Mouse (Mus musculus): ENCODE measurements around the gene March1. TPM values are rescaled to one million over a fixed set of nuclear protein-coding genes. Genes with fewer than 3 reads are reported as not detected.
"Not testable (repeated sequence)": the region's sequence is repeated elsewhere in the genome, so short reads cannot be mapped to it uniquely, and the experiment has no call there.

March1 gene
- polyA plus RNA-seq, 1 experiment from 2014 or later = 0.77 TPM

- H3K9ac ChIP-seq = no peak overlapping the region
- H3K4me3 ChIP-seq (replicated peaks) = no peak overlapping the region
- ATAC-seq (ENCODE audit: insufficient number of reproducible peaks, low FRiP score, low TSS enrichment, low read depth) = no peak
- no peaks in the 10 kb centered on the region for H3K9me3 ChIP-seq (replicated peaks)
- H3K4me1 ChIP-seq = no peaks in the 10 kb centered on the region
- no peaks in the 10 kb centered on the region for H3K36me3 ChIP-seq
- no peak overlapping the region for H3K27ac ChIP-seq (replicated peaks)
- no peak overlapping the region for H3K4me2 ChIP-seq (replicated peaks)
- H3K27me3 ChIP-seq = no peaks in the 10 kb centered on the region
These were observed 775.2 kb downstream of the March1 start for GRCm38 (mm10) chr8:66392900-66393299.

- ATAC-seq (ENCODE audit: insufficient number of reproducible peaks, low FRiP score, low TSS enrichment, low read depth) = no peak
- no peak overlapping the region for H3K4me2 ChIP-seq (replicated peaks)
- H3K27me3 ChIP-seq = no peaks in the 10 kb centered on the region
- no peak overlapping the region for H3K4me3 ChIP-seq (replicated peaks)
- H3K36me3 ChIP-seq = no peaks in the 10 kb centered on the region
- H3K9me3 ChIP-seq (replicated peaks) = no peaks in the 10 kb centered on the region
- no peak overlapping the region for H3K9ac ChIP-seq
- WGBS = 73% methylated on average over 3 of the region's 3 CpGs
- H3K27ac ChIP-seq (replicated peaks) = no peak overlapping the region
- H3K4me1 ChIP-seq = no peaks in the 10 kb centered on the region
These were observed 776.4 kb downstream of the March1 start for GRCm38 (mm10) chr8:66394148-66394547.

GRCm38 (mm10) chr8:66397811-66398210 is 780.1 kb downstream of the March1 start:
- Histone ChIP-seq H3K4me2 (replicated peaks) (no peak overlapping the region), H3K4me3 (replicated peaks) (no peak overlapping the region), H3K27ac (replicated peaks) (no peak overlapping the region), H3K27me3 (no peaks in the 10 kb centered on the region), H3K9ac (no peak overlapping the region), H3K9me3 (replicated peaks) (no peaks in the 10 kb centered on the region), H3K36me3 (no peaks in the 10 kb centered on the region), H3K4me1 (no peaks in the 10 kb centered on the region)
- ATAC-seq (ENCODE audit: insufficient number of reproducible peaks, low FRiP score, low TSS enrichment, low read depth) = no peak

GRCm38 (mm10) chr8:66400050-66400449 is 782.4 kb downstream of the March1 start:
- Histone ChIP-seq H3K4me1 (no peaks in the 10 kb centered on the region), H3K4me3 (replicated peaks) (no peak overlapping the region), H3K9ac (no peak overlapping the region), H3K27ac (replicated peaks) (no peak overlapping the region), H3K27me3 (no peaks in the 10 kb centered on the region), H3K9me3 (replicated peaks) (no peaks in the 10 kb centered on the region), H3K36me3 (no peaks in the 10 kb centered on the region), H3K4me2 (replicated peaks) (no peak overlapping the region)
- WGBS = 76% methylated on average over 1 of the region's 1 CpGs
- no peak for ATAC-seq (ENCODE audit: insufficient number of reproducible peaks, low FRiP score, low TSS enrichment, low read depth)

GRCm38 (mm10) chr8:66404711-66405414 is 787.2 kb downstream of the March1 start:
- no peak for ATAC-seq (ENCODE audit: insufficient number of reproducible peaks, low FRiP score, low TSS enrichment, low read depth)
- H3K9ac ChIP-seq = no peak overlapping the region
- H3K4me1 ChIP-seq = no peaks in the 10 kb centered on the region
- H3K4me3 ChIP-seq (replicated peaks) = no peak overlapping the region
- H3K27me3 ChIP-seq = no peaks in the 10 kb centered on the region
- H3K4me2 ChIP-seq (replicated peaks) = no peak overlapping the region
- no peaks in the 10 kb centered on the region for H3K36me3 ChIP-seq
- no peak overlapping the region for H3K27ac ChIP-seq (replicated peaks)
- 70% methylated on average over 2 of the region's 2 CpGs for WGBS
- H3K9me3 ChIP-seq (replicated peaks) = no peaks in the 10 kb centered on the region

- ATAC-seq (ENCODE audit: insufficient number of reproducible peaks, low FRiP score, low TSS enrichment, low read depth); H3K9me3 ChIP-seq (replicated peaks); H3K36me3 ChIP-seq; H3K4me3 ChIP-seq (replicated peaks); H3K27me3 ChIP-seq; H3K4me2 ChIP-seq (replicated peaks); H3K9ac ChIP-seq; H3K27ac ChIP-seq (replicated peaks); H3K4me1 ChIP-seq: not testable (repeated sequence)
- WGBS = 67% methylated on average over 4 of the region's 4 CpGs
These were observed 788.1 kb downstream of the March1 start for GRCm38 (mm10) chr8:66405796-66406195.

GRCm38 (mm10) chr8:66406596-66407361 is 789.1 kb downstream of the March1 start:
- 78% methylated on average over 6 of the region's 6 CpGs for WGBS

GRCm38 (mm10) chr8:66410080-66410615 is 792.4 kb downstream of the March1 start:
- no peak for ATAC-seq (ENCODE audit: insufficient number of reproducible peaks, low FRiP score, low TSS enrichment, low read depth)
- Histone ChIP-seq H3K4me1 (no peaks in the 10 kb centered on the region), H3K4me3 (replicated peaks) (no peak overlapping the region), H3K4me2 (replicated peaks) (no peak overlapping the region), H3K27me3 (no peaks in the 10 kb centered on the region), H3K9ac (no peak overlapping the region), H3K36me3 (no peaks in the 10 kb centered on the region), H3K27ac (replicated peaks) (no peak overlapping the region), H3K9me3 (replicated peaks) (no peaks in the 10 kb centered on the region)
- WGBS = 76% methylated on average over 9 of the region's 9 CpGs

More at GRCm38 (mm10) chr8:66406596-66407361, 789.1 kb downstream of the March1 start:
- no peaks in the 10 kb centered on the region for H3K4me1 ChIP-seq
- no peak overlapping the region for H3K9ac ChIP-seq
- H3K9me3 ChIP-seq (replicated peaks) = no peaks in the 10 kb centered on the region
- no peaks in the 10 kb centered on the region for H3K27me3 ChIP-seq
- no peak overlapping the region for H3K4me2 ChIP-seq (replicated peaks)
- H3K27ac ChIP-seq (replicated peaks) = no peak overlapping the region
- H3K36me3 ChIP-seq = no peaks in the 10 kb centered on the region
- H3K4me3 ChIP-seq (replicated peaks) = no peak overlapping the region
- ATAC-seq (ENCODE audit: insufficient number of reproducible peaks, low FRiP score, low TSS enrichment, low read depth) = no peak

GRCm38 (mm10) chr8:66413101-66413500 is 795.4 kb downstream of the March1 start:
- H3K27ac ChIP-seq (replicated peaks) = no peak overlapping the region
- H3K9ac ChIP-seq = no peak overlapping the region
- H3K4me3 ChIP-seq (replicated peaks) = no peak overlapping the region
- H3K9me3 ChIP-seq (replicated peaks) = no peaks in the 10 kb centered on the region
- H3K4me2 ChIP-seq (replicated peaks) = no peak overlapping the region
- 54% methylated on average over 2 of the region's 2 CpGs for WGBS
- H3K27me3 ChIP-seq = no peaks in the 10 kb centered on the region
- H3K36me3 ChIP-seq = no peaks in the 10 kb centered on the region
- no peaks in the 10 kb centered on the region for H3K4me1 ChIP-seq
- no peak for ATAC-seq (ENCODE audit: insufficient number of reproducible peaks, low FRiP score, low TSS enrichment, low read depth)

- no peaks in the 10 kb centered on the region for H3K9me3 ChIP-seq (replicated peaks)
- no peak overlapping the region for H3K27ac ChIP-seq (replicated peaks)
- no peak for ATAC-seq (ENCODE audit: insufficient number of reproducible peaks, low FRiP score, low TSS enrichment, low read depth)
- 80% methylated on average over 2 of the region's 2 CpGs for WGBS
- no peaks in the 10 kb centered on the region for H3K4me1 ChIP-seq
- H3K9ac ChIP-seq = no peak overlapping the region
- no peaks in the 10 kb centered on the region for H3K27me3 ChIP-seq
- H3K4me3 ChIP-seq (replicated peaks) = no peak overlapping the region
- no peaks in the 10 kb centered on the region for H3K36me3 ChIP-seq
- H3K4me2 ChIP-seq (replicated peaks) = no peak overlapping the region
These were observed 797.5 kb downstream of the March1 start for GRCm38 (mm10) chr8:66415234-66415633.

- ATAC-seq (ENCODE audit: insufficient number of reproducible peaks, low FRiP score, low TSS enrichment, low read depth); H3K9ac ChIP-seq; H3K27ac ChIP-seq (replicated peaks); H3K4me3 ChIP-seq (replicated peaks); H3K4me1 ChIP-seq; H3K9me3 ChIP-seq (replicated peaks); H3K27me3 ChIP-seq; H3K36me3 ChIP-seq; H3K4me2 ChIP-seq (replicated peaks): not testable (repeated sequence)
- 86% methylated on average over 4 of the region's 4 CpGs for WGBS
These were observed 799.9 kb downstream of the March1 start for GRCm38 (mm10) chr8:66417591-66417990.

Data from embryonic facial prominence, embryonic 15.5 days (tissue).